Mouse (Mus musculus): ENCODE data around the gene Wdfy4. TPM values are rescaled to one million over a fixed set of nuclear protein-coding genes. Genes with fewer than 3 reads are reported as not detected.

The Wdfy4 gene
- 100 to 1,000 TPM; 116 to 155 TPM for total RNA-seq (2023)

GRCm38 (mm10) chr14:33185068-33185800 is at the start of gene Wdfy4:
Gene Wdfy4, minus strand, starts transcription at chr14:33185508.

DNA sequence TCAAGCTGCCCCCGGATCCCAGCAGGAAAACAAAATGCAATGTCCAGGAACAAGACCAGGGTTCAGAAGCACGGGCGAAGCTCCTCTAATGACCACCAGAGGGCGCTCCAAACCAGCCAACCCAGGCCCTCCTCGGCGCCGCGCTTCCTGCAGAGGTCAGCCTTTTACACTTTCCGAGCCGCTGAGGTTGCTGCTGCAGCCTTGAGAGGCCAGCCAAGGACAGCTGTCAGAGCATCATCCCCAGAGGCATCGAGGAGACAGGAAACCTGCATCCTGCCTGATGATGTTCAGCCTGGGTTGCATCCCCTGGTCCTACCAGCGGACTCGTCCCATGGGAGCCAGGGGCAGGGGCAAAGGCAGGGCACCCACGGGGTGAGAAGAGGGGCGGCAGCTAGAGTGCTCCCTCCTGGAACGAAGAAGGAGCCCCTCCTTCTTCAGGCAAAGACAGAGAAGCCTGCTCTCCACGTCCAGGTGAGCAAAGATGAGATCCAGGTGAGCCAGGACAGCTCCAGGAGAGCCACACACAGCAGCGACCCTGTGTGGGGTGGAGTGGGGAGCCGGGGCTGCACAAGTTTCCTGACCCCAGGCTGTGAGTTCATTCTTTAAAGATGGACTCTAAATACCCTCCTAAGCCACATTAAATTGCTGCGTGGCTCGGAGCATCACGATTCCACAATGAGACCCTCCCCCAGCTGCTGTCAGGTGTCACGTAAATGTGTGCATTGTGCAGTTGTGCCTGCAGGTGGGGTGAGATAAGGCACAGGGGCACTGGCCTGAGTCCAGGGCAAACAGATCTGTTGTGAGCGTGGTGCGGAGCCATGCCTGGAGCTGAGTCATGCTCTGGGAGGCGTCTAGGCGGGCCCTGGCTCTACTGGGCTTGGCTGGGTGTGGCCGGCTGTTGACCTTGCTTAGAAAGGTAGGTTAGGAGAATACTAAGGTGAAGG is 28.8 kb upstream of the Wdfy4 start, which contains the start of gene Arhgap22:
Gene Arhgap22, plus strand, starts transcription at position 204 of the 944 bp plus-strand sequence.

GRCm38 (mm10) chr14:32991082-32991481 is 194.2 kb downstream of the Wdfy4 start, which contains the start of gene Lrrc18:
Gene Lrrc18, plus strand, starts transcription at chr14:32991382.

Other genes with a start within 250 kb of the Wdfy4 start
- not detected for gene Lrrc18, start 194.1 kb downstream of the Wdfy4 start, total RNA-seq (2023)
- gene Arhgap22, start 28.5 kb upstream of the Wdfy4 start, total RNA-seq (2023) = under 1 TPM; 0.75 to 0.86 TPM

All from neutrophil, adult 83 days (primary cell).